Mouse (Mus musculus) E14TG2a.4 (cell line): ENCODE data around the gene Gm28035.

Source experiments
- CTCF ChIP-seq: conservative IDR thresholded peaks from 2 replicates; pipeline ENCODE4 v1.5.1; 2014; ENCODE audit warnings: low read length
- NANOG ChIP-seq: IDR thresholded peaks from 2 replicates; pipeline ENCODE4 v1.6.1; 2014; ENCODE audit warnings: borderline replicate concordance, low read length, mixed read lengths
- POU5F1 ChIP-seq: IDR thresholded peaks from 2 replicates; pipeline ENCODE4 v1.6.1; 2014; ENCODE audit warnings: low read length, borderline replicate concordance

DNA sequence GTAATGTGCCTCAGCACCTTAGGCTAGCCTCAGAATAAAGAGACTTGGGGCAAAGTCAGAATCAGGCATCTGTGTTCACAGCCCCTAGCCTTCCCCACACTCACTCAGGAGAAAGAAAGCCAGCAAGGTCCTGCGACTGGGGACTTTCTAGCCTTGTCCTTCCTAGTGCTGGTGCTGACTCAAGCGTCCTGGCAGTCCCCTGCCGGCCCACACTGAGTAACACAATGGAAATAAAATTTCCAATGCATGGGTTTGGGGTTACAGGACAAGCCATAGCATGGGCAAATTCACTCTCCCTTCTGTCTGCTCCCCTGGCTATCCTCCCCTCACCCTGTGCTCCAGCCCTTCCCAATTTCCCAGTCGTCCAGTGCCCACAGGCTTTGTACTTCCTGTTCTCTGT lies 28.0 kb downstream of the Gm28035 start:
- TF ChIP-seq CTCF = no peak
- TF ChIP-seq POU5F1 = no peak
- no peak for TF ChIP-seq NANOG
